Mouse (Mus musculus): ENCODE measurements around the gene Scml4. TPM values are rescaled to one million over a fixed set of nuclear protein-coding genes. Genes with fewer than 3 reads are reported as not detected.

Gene Scml4
- polyA plus RNA-seq, 1 experiment = 2.3 TPM

DNA sequence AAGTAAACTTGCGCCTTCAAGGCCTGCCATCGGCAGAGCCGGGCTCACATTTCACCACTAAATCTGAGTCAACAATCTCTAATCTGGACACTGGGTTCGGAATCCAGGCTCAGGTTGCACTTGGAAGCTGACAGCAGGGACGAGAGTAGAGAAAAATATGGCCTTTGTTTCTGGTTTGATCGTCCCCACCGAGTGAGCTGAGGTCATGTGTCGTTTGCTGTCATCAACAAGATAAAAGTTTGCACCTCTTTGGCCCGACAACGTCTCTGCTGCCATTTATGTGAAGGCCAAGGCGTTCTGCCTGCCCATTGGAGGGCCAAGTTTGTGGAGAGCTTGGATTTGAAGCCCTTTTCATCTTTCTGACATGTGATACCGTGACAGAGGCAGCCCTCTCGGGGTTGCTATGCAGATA lies 135.3 kb downstream of the Scml4 start:
- Histone ChIP-seq H3K4me3 (ENCODE audit: insufficient read depth, poor library complexity, severe bottlenecking) (no peak overlapping the region), H3ac (ENCODE audit: control insufficient read depth, insufficient read length, low read depth) (no peak overlapping the region), H3K79me2 (ENCODE audit: control insufficient read depth, insufficient read depth) (no peaks in the 10 kb centered on the region), H3K36me3 (ENCODE audit: control insufficient read depth, insufficient read depth) (no peaks in the 10 kb centered on the region), H3K27me3 (ENCODE audit: control insufficient read depth, insufficient read depth, insufficient read length) (no peaks in the 10 kb centered on the region), H3K79me3 (ENCODE audit: low read depth) (no peaks in the 10 kb centered on the region)
- TF ChIP-seq FOSL1 (IDR thresholded peaks at IDR 0.05; ENCODE audit: insufficient read depth, low read length, poor library complexity, severe bottlenecking) = no peak
- TF ChIP-seq CEBPB (IDR thresholded peaks at IDR 0.05; ENCODE audit: low read depth) = no peak
- TF ChIP-seq USF1 (IDR thresholded peaks at IDR 0.05; ENCODE audit: low read depth) = peak; percentile 2

DNA sequence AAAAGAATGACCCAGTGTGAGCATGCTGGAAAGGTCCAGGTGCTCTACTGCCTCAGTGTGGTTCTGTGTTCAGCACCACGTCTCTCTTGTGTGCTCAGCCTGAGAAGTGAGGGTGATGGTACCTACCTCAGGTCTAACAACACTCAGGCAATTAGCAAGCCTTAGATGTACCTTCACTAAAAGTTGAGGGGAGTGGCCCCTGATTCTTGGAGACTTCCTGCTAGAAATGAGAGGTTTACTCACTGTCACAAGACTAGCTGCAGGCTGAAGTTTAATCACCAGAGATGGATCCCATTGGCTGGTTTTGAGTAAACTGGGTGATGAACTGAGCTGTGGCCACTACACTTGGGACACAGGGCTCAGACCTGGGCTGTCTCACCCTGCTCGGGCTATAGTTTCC lies 137.1 kb downstream of the Scml4 start:
- no peaks in the 10 kb centered on the region for H3K27me3 ChIP-seq (ENCODE audit: control insufficient read depth, insufficient read depth, insufficient read length)
- no peak overlapping the region for H3K4me3 ChIP-seq (ENCODE audit: insufficient read depth, poor library complexity, severe bottlenecking)
- no peaks in the 10 kb centered on the region for H3K79me3 ChIP-seq (ENCODE audit: low read depth)
- no peak for TF ChIP-seq CEBPB (IDR thresholded peaks at IDR 0.05; ENCODE audit: low read depth)
- TF ChIP-seq FOSL1 (IDR thresholded peaks at IDR 0.05; ENCODE audit: insufficient read depth, low read length, poor library complexity, severe bottlenecking) = no peak
- no peak for TF ChIP-seq MAX (IDR thresholded peaks at IDR 0.05)
- no peak for TF ChIP-seq MYOD1 (IDR thresholded peaks at IDR 0.05; ENCODE audit: control insufficient read depth, insufficient read length, low read depth)
- no peak for TF ChIP-seq CTCF (IDR thresholded peaks at IDR 0.05; ENCODE audit: control insufficient read depth, insufficient read depth, insufficient read length)
- TF ChIP-seq USF1 (IDR thresholded peaks at IDR 0.05; ENCODE audit: low read depth) = no peak
- TF ChIP-seq MYOG (IDR thresholded peaks at IDR 0.05; ENCODE audit: control insufficient read depth, extremely low read depth, insufficient read length) = no peak
- H3K79me2 ChIP-seq (ENCODE audit: control insufficient read depth, insufficient read depth) = no peaks in the 10 kb centered on the region
- H3ac ChIP-seq (ENCODE audit: control insufficient read depth, insufficient read length, low read depth) = no peak overlapping the region
- no peaks in the 10 kb centered on the region for H3K36me3 ChIP-seq (ENCODE audit: control insufficient read depth, insufficient read depth)

DNA sequence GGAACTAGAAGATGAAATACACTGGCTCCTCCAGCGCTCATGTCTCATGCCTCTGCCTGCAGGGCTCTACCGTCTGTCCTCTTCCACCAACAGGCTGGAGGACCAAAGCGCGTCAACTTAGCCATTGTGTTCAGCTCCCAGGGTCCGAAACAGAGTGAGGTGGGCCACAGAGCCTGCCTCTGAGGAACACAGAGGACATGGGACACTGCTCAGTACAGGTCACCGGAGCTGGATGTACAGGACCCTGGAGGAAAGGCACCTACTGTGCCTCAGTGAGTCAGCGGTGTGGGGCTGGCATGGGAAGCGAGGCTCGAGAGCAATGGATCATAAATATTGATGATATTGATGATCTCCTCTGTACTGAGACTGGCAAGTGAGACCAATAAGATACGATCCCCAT lies 139.2 kb downstream of the Scml4 start:
- no peaks in the 10 kb centered on the region for H3K79me2 ChIP-seq (ENCODE audit: control insufficient read depth, insufficient read depth)
- no peaks in the 10 kb centered on the region for H3K36me3 ChIP-seq (ENCODE audit: control insufficient read depth, insufficient read depth)
- H3ac ChIP-seq (ENCODE audit: control insufficient read depth, insufficient read length, low read depth) = no peak overlapping the region
- TF ChIP-seq CTCF (IDR thresholded peaks at IDR 0.05; ENCODE audit: control insufficient read depth, insufficient read depth, insufficient read length) (no peak), CEBPB (IDR thresholded peaks at IDR 0.05; ENCODE audit: low read depth) (no peak), MYOD1 (IDR thresholded peaks at IDR 0.05; ENCODE audit: control insufficient read depth, insufficient read length, low read depth) (no peak), FOSL1 (IDR thresholded peaks at IDR 0.05; ENCODE audit: insufficient read depth, low read length, poor library complexity, severe bottlenecking) (no peak)
- no peaks in the 10 kb centered on the region for H3K79me3 ChIP-seq (ENCODE audit: low read depth)
- no peak overlapping the region for H3K4me3 ChIP-seq (ENCODE audit: insufficient read depth, poor library complexity, severe bottlenecking)
- no peaks in the 10 kb centered on the region for H3K27me3 ChIP-seq (ENCODE audit: control insufficient read depth, insufficient read depth, insufficient read length)

DNA sequence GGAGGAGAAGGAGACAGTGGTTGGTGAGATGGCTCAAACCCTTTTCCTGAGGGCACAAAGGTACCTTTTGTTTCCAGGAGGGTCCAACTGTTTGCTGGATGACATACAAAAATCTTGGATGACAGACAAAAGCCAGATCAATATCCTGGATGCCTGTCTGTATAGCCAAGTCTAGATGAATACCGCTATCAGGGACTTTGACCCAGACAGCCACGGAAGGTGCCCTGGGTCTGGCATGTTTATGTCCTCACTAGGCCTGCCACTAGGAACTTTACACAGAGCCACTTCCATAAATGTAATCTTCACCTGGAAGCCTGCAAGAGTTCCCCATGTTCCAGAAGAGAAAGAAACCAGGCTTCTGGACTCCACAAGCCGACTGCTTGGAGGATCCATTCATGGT lies 141.3 kb downstream of the Scml4 start:
- no peak overlapping the region for H3ac ChIP-seq (ENCODE audit: control insufficient read depth, insufficient read length, low read depth)
- no peaks in the 10 kb centered on the region for H3K79me2 ChIP-seq (ENCODE audit: control insufficient read depth, insufficient read depth)
- H3K4me3 ChIP-seq (ENCODE audit: insufficient read depth, poor library complexity, severe bottlenecking) = no peak overlapping the region
- no peaks in the 10 kb centered on the region for H3K36me3 ChIP-seq (ENCODE audit: control insufficient read depth, insufficient read depth)
- TF ChIP-seq MYOG (IDR thresholded peaks at IDR 0.05; ENCODE audit: control insufficient read depth, extremely low read depth, insufficient read length) (no peak), USF1 (IDR thresholded peaks at IDR 0.05; ENCODE audit: low read depth) (no peak), MYOD1 (IDR thresholded peaks at IDR 0.05; ENCODE audit: control insufficient read depth, insufficient read length, low read depth) (no peak), MAX (IDR thresholded peaks at IDR 0.05) (no peak), FOSL1 (IDR thresholded peaks at IDR 0.05; ENCODE audit: insufficient read depth, low read length, poor library complexity, severe bottlenecking) (no peak), CTCF (IDR thresholded peaks at IDR 0.05; ENCODE audit: control insufficient read depth, insufficient read depth, insufficient read length) (no peak), CEBPB (IDR thresholded peaks at IDR 0.05; ENCODE audit: low read depth) (no peak)
- no peaks in the 10 kb centered on the region for H3K79me3 ChIP-seq (ENCODE audit: low read depth)
- H3K27me3 ChIP-seq (ENCODE audit: control insufficient read depth, insufficient read depth, insufficient read length) = no peaks in the 10 kb centered on the region

DNA sequence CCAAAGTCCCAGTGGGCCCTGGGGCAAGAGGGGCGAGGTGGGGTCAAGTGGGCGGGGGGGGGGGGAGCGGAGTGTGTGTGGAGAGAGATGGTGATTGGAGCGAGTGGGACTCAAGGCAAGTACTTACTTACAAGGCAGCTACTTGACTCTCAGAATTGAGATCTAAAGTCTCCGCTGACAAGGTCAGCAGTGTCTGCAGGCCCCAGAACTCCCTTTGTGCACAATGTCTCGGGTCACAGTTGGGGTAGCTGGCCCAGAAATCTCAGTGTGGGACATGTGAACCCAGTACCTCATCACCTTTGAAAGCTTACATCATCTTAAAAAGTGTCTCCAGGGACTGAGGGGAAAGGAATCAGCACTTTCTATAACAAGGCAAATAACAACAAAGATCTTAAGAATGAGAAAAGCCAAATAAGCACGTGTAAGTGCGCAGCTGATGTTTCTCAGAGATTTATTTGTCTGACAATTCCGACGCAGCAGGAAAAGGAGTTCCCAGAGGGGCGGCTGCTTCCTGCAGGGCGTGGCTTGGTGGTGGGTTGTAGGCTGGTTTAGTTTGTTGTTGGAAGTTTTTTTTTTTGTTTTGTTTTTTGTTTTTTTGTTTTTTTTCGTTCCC lies 142.0 kb downstream of the Scml4 start:
- no peaks in the 10 kb centered on the region for H3K79me3 ChIP-seq (ENCODE audit: low read depth)
- H3K4me3 ChIP-seq (ENCODE audit: insufficient read depth, poor library complexity, severe bottlenecking) = no peak overlapping the region
- H3ac ChIP-seq (ENCODE audit: control insufficient read depth, insufficient read length, low read depth) = no peak overlapping the region
- H3K79me2 ChIP-seq (ENCODE audit: control insufficient read depth, insufficient read depth) = no peaks in the 10 kb centered on the region
- no peaks in the 10 kb centered on the region for H3K27me3 ChIP-seq (ENCODE audit: control insufficient read depth, insufficient read depth, insufficient read length)
- TF ChIP-seq FOSL1 (IDR thresholded peaks at IDR 0.05; ENCODE audit: insufficient read depth, low read length, poor library complexity, severe bottlenecking) = no peak
- no peak for TF ChIP-seq MYOD1 (IDR thresholded peaks at IDR 0.05; ENCODE audit: control insufficient read depth, insufficient read length, low read depth)
- TF ChIP-seq MAX (IDR thresholded peaks at IDR 0.05) = no peak
- TF ChIP-seq USF1 (IDR thresholded peaks at IDR 0.05; ENCODE audit: low read depth) = no peak
- no peak for TF ChIP-seq CEBPB (IDR thresholded peaks at IDR 0.05; ENCODE audit: low read depth)
- no peak for TF ChIP-seq MYOG (IDR thresholded peaks at IDR 0.05; ENCODE audit: control insufficient read depth, extremely low read depth, insufficient read length)
- TF ChIP-seq CTCF (IDR thresholded peaks at IDR 0.05; ENCODE audit: control insufficient read depth, insufficient read depth, insufficient read length) = no peak
- H3K36me3 ChIP-seq (ENCODE audit: control insufficient read depth, insufficient read depth) = no peaks in the 10 kb centered on the region

All from C2C12 (cell line).